Mouse (Mus musculus): ENCODE measurements around the gene Tmem35b. TPM values are rescaled to one million over a fixed set of nuclear protein-coding genes. Genes with fewer than 3 reads are reported as not detected.
"Not testable (repeated sequence)": the region's sequence is repeated elsewhere in the genome, so short reads cannot be mapped to it uniquely, and the experiment has no call there.

Tmem35b gene
- 2.2 TPM in 1 of 2 replicates, not detected in the other for polyA plus RNA-seq (2012; ENCODE audit: insufficient read depth, low replicate concordance)

DNA sequence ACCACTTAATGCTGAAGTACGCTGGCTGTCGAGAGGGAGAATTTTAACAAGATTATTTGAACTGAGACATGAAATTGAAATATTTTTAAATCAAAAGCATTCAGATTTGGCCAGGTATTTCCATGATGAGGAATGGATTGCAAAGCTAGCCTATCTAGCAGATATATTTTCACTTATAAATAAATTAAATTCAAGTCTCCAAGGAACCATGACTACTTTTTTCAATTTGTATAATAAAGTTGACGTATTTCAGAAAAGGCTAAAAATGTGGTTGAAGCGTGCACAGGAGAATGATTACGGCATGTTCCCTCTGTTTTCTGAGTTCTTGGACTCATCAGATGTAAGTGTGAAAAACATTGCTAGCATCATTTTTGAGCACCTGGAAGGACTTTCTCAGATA is at the start of gene Tmem35b:
Tmem35b (plus strand) TSS at position 301 of the 400 bp plus-strand sequence.
- TF ChIP-seq FLI1 (IDR thresholded peaks at IDR 0.05; ENCODE audit: low read length) (no peak), GATA1 (IDR thresholded peaks at IDR 0.05; ENCODE audit: borderline replicate concordance, low read length) (no peak)

DNA sequence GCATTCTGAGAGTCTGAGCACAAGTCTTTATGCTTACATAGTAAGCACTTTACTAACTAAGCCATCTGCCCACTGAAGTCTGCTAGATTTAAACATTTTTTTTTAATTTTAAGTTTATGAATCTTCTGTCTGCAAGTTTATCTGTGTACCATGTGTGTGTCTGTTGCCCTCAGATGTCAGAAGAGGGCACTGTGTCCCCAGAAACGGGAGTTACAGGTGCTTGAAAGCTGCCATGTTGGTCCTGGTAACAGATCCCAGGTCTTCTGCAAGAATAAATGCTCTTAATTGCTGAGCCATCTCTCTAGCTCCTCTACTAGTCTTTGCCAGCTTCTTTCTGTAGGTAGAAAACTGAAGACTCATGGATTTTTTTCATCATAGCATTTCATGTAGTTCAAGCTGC is 48.6 kb upstream of the Tmem35b start:
- Histone ChIP-seq H3K27me3 (replicated peaks) (no peaks in the 10 kb centered on the region), H3K36me3 (replicated peaks; ENCODE audit: low read length) (no peaks in the 10 kb centered on the region), H3K4me3 (replicated peaks) (no peak overlapping the region), H3K4me1 (peaks cover 13% of the 10 kb centered on the region), H3K9me3 (peaks cover 12% of the 10 kb centered on the region)
- TF ChIP-seq FLI1 (IDR thresholded peaks at IDR 0.05; ENCODE audit: low read length) (no peak), GATA1 (IDR thresholded peaks at IDR 0.05; ENCODE audit: borderline replicate concordance, low read length) (no peak)

More for the DNA sequence above, at the start of gene Tmem35b:
- Histone ChIP-seq H3K4me1 (peaks cover 36% of the 10 kb centered on the region), H3K36me3 (replicated peaks; ENCODE audit: low read length) (peaks cover 22% of the 10 kb centered on the region), H3K27me3 (replicated peaks) (no peaks in the 10 kb centered on the region), H3K4me3 (replicated peaks) (no peak within 1 kb of the TSS), H3K9me3 (no peaks in the 10 kb centered on the region)

DNA sequence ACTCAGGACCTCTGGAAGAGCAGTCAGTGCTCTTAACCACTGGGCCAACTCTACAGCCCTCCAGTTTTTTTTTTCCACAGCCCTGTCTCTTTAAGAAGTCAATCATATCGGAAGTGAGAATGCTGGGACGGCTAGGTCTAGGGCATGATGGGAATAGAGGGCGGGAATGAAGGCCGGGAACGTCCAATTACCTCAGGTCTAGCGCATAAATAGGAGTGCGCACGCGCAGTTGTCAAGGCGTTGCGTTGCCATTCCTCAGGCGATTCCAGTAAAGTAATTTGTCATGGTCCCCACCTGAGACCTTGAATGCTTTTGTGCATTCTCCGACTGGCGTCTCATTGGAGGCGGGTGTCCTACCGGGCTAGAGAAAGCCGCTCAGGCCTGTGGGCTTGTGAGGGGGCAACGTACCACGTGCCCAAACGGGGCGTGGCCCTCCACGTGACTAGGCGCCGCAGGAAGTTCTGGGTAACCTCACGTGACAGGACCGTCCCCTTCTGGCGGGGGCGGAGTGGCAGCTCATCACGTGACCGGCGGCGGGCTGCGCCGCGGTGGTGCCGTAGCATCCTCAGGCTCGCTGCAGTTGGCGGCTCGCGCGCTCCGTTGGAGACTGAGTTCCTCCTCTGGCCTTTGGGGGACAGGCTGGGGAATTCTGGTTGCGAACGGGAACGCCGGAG is 46.5 kb upstream of the Tmem35b start, which contains the start of gene Zmym6:
Zmym6 (plus strand) TSS at position 509 of the 674 bp plus-strand sequence.
- TF ChIP-seq GATA1 (IDR thresholded peaks at IDR 0.05; ENCODE audit: borderline replicate concordance, low read length) (no peak), FLI1 (IDR thresholded peaks at IDR 0.05; ENCODE audit: low read length) (no peak)
- H3K4me3 ChIP-seq (replicated peaks), result peak within 1 kb of the TSS; percentile 93
- no peaks in the 10 kb centered on the region for H3K36me3 ChIP-seq (replicated peaks; ENCODE audit: low read length)

DNA sequence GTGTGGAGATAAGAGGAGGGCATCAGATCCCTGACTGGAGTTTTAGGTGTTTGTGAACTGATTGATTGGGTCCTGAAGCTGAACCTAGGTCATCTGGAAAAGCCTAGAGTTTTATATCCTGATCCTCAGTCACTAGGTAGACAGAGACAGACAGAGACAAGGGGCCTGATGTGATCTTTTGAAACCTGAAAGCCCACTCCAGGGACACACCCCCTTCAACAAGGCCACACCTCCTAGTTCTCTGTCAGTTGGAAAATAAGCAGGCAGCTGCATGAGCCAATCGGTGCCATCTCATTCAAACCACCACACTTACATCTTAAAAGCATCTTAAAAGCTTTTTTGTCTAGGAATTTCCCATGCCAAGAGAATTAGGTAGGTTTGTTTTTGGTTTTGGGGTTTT is 42.7 kb upstream of the Tmem35b start:
- H3K4me3 ChIP-seq (replicated peaks), result no peak overlapping the region
- no peaks in the 10 kb centered on the region; the same call in 1 of the 2 replicates for H3K9me3 ChIP-seq
- peaks cover 13% of the 10 kb centered on the region for H3K4me1 ChIP-seq
- TF ChIP-seq GATA1 (IDR thresholded peaks at IDR 0.05; ENCODE audit: borderline replicate concordance, low read length) (no peak), FLI1 (IDR thresholded peaks at IDR 0.05; ENCODE audit: low read length) (no peak)
- no peaks in the 10 kb centered on the region for H3K27me3 ChIP-seq (replicated peaks)
- H3K36me3 ChIP-seq (replicated peaks; ENCODE audit: low read length), result no peaks in the 10 kb centered on the region

More for the DNA sequence above, 46.5 kb upstream of the Tmem35b start, which contains the start of gene Zmym6:
- H3K9me3 ChIP-seq, result peaks cover 7% of the 10 kb centered on the region
- H3K27me3 ChIP-seq (replicated peaks), result no peaks in the 10 kb centered on the region
- H3K4me1 ChIP-seq, result peaks cover 13% of the 10 kb centered on the region

DNA sequence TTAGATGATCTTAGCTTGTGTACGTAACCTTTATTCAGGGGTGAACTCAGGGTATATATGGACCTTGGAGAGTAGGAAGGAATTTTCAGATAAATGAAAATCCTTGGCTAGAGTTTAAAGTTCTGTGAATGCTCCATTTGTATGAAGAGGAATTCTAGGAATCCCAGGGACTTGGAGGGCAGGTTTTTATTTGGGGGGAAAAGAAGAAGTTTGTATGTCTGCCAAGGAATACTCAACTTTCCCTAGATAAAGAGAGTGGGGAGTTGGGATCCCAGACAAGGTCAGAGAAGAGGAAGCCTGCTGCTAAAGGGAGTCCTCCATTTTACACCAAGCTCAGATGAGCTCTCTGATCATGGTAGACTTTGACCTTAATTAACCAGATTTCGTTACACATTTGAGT is 40.4 kb upstream of the Tmem35b start:
- Histone ChIP-seq H3K4me1 (peaks cover under 1% of the 10 kb centered on the region), H3K4me3 (replicated peaks) (no peak overlapping the region), H3K36me3 (replicated peaks; ENCODE audit: low read length) (peaks cover 6% of the 10 kb centered on the region), H3K9me3 (no peaks in the 10 kb centered on the region), H3K27me3 (replicated peaks) (no peaks in the 10 kb centered on the region)
- TF ChIP-seq GATA1 (IDR thresholded peaks at IDR 0.05; ENCODE audit: borderline replicate concordance, low read length), result no peak
- TF ChIP-seq FLI1 (IDR thresholded peaks at IDR 0.05; ENCODE audit: low read length), result no peak

DNA sequence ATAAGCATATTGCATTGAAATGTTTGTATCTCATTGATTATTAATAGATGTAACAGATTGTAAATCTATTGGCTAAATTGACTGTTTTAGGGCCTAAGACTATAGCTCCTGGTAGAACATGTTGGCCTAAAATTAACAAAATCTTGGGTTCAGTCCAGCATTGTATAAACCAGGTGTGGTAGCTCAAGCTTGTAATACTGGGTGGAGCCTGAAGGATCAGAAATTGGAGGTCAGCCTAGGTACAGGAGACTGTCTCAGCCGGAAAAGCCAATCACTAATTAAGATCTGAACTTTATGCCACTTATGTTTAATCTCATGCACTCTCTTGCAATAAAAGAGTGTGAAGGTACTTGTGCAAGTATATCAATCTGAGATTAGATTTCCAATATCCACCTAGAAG is 37.7 kb upstream of the Tmem35b start:
- H3K27me3 ChIP-seq (replicated peaks), result no peaks in the 10 kb centered on the region
- no peaks in the 10 kb centered on the region for H3K4me1 ChIP-seq
- no peak overlapping the region for H3K4me3 ChIP-seq (replicated peaks)
- H3K9me3 ChIP-seq, result no peaks in the 10 kb centered on the region
- TF ChIP-seq GATA1 (IDR thresholded peaks at IDR 0.05; ENCODE audit: borderline replicate concordance, low read length) (no peak), FLI1 (IDR thresholded peaks at IDR 0.05; ENCODE audit: low read length) (no peak)
- H3K36me3 ChIP-seq (replicated peaks; ENCODE audit: low read length), result peaks cover 21% of the 10 kb centered on the region

DNA sequence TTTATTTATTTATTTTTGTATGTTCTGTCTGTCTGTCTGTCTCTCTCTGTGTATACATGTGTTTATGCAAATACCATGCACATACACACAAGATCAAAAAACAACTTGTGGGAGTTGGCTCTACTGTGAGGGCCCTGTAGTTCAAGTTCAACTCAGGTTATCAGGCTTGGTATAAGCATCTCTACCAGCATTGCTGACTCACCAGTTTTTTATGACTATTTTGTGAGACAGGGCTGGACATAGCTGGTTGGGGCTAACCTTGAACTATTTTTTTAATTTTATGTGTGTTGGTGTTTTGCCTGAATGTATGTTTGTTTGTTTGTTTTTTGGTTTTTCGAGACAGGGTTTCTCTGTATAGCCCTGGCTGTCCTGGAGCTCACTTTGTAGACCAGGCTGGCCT is 32.3 kb upstream of the Tmem35b start:
- peaks cover 39% of the 10 kb centered on the region for H3K36me3 ChIP-seq (replicated peaks; ENCODE audit: low read length)
- H3K4me3 ChIP-seq (replicated peaks), result no peak overlapping the region
- TF ChIP-seq FLI1 (IDR thresholded peaks at IDR 0.05; ENCODE audit: low read length) (no peak), GATA1 (IDR thresholded peaks at IDR 0.05; ENCODE audit: borderline replicate concordance, low read length) (no peak)
- H3K4me1 ChIP-seq, result no peaks in the 10 kb centered on the region; the same call in 1 of the 2 replicates
- H3K9me3 ChIP-seq, result no peaks in the 10 kb centered on the region
- H3K27me3 ChIP-seq (replicated peaks), result no peaks in the 10 kb centered on the region

DNA sequence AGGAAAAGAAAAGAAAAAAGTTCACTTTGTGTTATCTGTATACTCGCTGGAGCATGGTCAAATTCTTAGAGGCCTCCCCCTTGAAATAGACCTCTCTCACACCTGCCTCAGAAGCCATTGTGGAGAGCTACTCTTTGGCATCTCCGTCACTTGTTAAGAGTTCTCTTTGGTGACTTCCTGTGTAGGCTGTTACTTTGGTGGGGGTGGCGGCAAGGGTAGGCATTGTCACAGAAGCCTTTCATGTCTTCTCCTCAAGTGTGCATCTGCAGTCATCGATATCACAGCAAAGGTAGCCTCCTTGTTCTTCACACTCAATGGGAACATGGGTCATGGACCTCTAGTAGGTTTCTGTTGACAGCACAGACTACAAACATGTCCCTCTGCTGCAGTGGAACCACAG is 28.4 kb upstream of the Tmem35b start:
- Histone ChIP-seq H3K36me3 (replicated peaks; ENCODE audit: low read length) (peaks cover 24% of the 10 kb centered on the region), H3K4me3 (replicated peaks) (no peak overlapping the region), H3K9me3 (no peaks in the 10 kb centered on the region), H3K27me3 (replicated peaks) (no peaks in the 10 kb centered on the region), H3K4me1 (no peaks in the 10 kb centered on the region; the same call in 1 of the 2 replicates)
- no peak for TF ChIP-seq FLI1 (IDR thresholded peaks at IDR 0.05; ENCODE audit: low read length)
- TF ChIP-seq GATA1 (IDR thresholded peaks at IDR 0.05; ENCODE audit: borderline replicate concordance, low read length), result no peak

DNA sequence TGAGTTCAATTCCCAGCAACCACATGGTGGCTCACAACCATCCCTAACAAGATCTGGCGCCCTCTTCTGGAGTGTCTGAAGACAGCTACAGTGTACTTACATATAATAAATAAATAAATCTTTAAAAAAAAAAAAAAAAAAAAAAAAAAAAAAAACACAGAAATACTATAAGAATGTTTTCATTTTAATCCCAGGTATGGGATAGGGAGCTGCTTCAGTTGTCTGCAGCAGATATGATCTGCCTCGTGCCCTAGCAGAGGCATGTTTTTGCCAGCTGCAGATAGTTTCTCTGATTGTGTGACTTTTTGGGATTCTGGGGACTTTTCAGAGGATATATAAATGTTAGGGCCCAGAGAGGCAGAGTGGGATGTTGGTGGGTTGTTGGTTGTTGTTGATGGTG is 23.9 kb upstream of the Tmem35b start:
- H3K4me1 ChIP-seq; H3K4me3 ChIP-seq (replicated peaks); H3K27me3 ChIP-seq (replicated peaks); H3K9me3 ChIP-seq: not testable (repeated sequence)
- H3K36me3 ChIP-seq (replicated peaks; ENCODE audit: low read length), result peaks cover 19% of the 10 kb centered on the region

DNA sequence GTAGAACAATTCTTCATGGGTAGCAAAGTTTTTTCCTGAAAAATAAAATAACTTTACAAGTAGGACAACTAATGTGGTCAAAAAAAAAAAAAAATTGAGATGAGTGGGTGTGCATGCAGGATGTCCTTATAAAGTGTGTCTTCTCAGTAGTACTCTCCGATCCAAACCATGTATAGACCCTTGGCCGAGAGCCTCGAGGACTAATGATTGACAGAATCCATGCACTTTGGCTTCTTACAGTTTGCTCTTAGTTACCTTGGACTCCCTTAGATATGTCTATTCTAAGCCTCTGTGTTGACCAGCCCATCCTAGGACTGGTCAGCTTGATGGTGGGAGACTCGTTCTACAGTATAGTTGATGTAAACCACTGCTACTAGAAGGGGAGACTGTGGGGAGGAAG is 15.9 kb upstream of the Tmem35b start:
- H3K4me1 ChIP-seq, result no peaks in the 10 kb centered on the region
- H3K4me3 ChIP-seq (replicated peaks), result no peak overlapping the region
- no peaks in the 10 kb centered on the region for H3K9me3 ChIP-seq
- no peak for TF ChIP-seq FLI1 (IDR thresholded peaks at IDR 0.05; ENCODE audit: low read length)
- TF ChIP-seq GATA1 (IDR thresholded peaks at IDR 0.05; ENCODE audit: borderline replicate concordance, low read length), result no peak
- no peaks in the 10 kb centered on the region for H3K27me3 ChIP-seq (replicated peaks)
- H3K36me3 ChIP-seq (replicated peaks; ENCODE audit: low read length), result peaks cover 42% of the 10 kb centered on the region

Data from megakaryocyte, embryonic 14.5 days (primary cell).